Mouse (Mus musculus) ES-E14 (cell line): ENCODE data around the gene Hsph1.

Experiments used
- CHD2 ChIP-seq: IDR thresholded peaks from 2 replicates; pipeline ENCODE4 v1.6.1; 2014; ENCODE audit warnings: mild to moderate bottlenecking, low read depth, low read length, inconsistent platforms
- ZC3H11A ChIP-seq: IDR thresholded peaks from 2 replicates; pipeline ENCODE4 v1.6.1; 2012; ENCODE audit warnings: low read depth, mild to moderate bottlenecking, inconsistent platforms, low read length, borderline replicate concordance

- TF ChIP-seq CHD2, result no peak
- no peak for TF ChIP-seq ZC3H11A
Observed at GRCm38 (mm10) chr5:149649499-149650178, 13.5 kb upstream of the Hsph1 start.
